Mouse (Mus musculus): ENCODE measurements around the gene Polr3f.

GRCm38 (mm10) chr2:144479421-144479820 is 48.1 kb upstream of the Polr3f start:
- no peak for TF ChIP-seq CTCF (conservative IDR thresholded peaks at IDR 0.05; ENCODE audit: insufficient read depth, insufficient read length, low read depth, low read length)
- TF ChIP-seq POLR2A (IDR thresholded peaks at IDR 0.05; ENCODE audit: low read depth, low read length): no peak

Data from kidney, adult 2 months (tissue).